Mouse (Mus musculus): ENCODE data around the gene Tmem14c.

DNA sequence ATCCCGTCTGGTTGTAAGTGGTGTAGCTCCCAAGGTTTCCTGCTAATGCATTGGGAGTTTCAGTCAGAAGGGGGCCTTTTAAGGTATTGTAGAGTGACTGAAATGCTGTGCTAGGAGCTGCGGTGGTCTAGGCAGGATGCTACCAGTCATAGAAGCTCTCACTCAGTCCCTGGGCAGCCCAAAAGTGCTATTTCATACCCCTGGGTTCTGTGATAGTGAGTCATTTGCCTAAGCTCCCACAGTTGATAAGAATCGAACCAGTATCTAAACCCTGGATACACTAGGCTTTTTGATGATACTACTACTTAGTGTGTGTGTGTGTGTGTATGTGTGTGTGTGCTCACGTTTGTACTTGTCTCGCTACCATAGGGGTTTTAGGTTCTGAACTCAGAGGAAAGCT, 14.0 kb downstream of the Tmem14c start:
- TF ChIP-seq POLR2A (IDR thresholded peaks at IDR 0.05; ENCODE audit: insufficient read depth, low read depth, low read length) (no peak), CTCF (IDR thresholded peaks at IDR 0.05) (no peak)
